Mouse (Mus musculus) cerebellum, adult 9-11 months (tissue): ENCODE data around the gene Slbp.

Experiments used
- DNase-seq: peaks from one replicate; pipeline ENCODE4 v3.0.0; 2022

Gene Slbp

GRCm38 (mm10) chr5:33651921-33652782, at the start of gene Slbp:
TSS of gene Slbp (minus strand) at chr5:33652574.
- DNase-seq, result peak; percentile 98

- no peak for DNase-seq
These were observed 49.5 kb upstream of the Slbp start for GRCm38 (mm10) chr5:33701832-33702231.

- no peak for DNase-seq
These were observed 47.6 kb upstream of the Slbp start for GRCm38 (mm10) chr5:33700010-33700409.

- no peak for DNase-seq
These were observed 46.3 kb upstream of the Slbp start for GRCm38 (mm10) chr5:33698669-33699068.

- DNase-seq, result no peak
These were observed 45.7 kb upstream of the Slbp start for GRCm38 (mm10) chr5:33697947-33698512.

GRCm38 (mm10) chr5:33697534-33697933, 45.2 kb upstream of the Slbp start:
- no peak for DNase-seq

- DNase-seq, result no peak
These were observed 44.1 kb upstream of the Slbp start for GRCm38 (mm10) chr5:33696430-33696829.

GRCm38 (mm10) chr5:33695718-33696121, 43.3 kb upstream of the Slbp start:
- no peak for DNase-seq

GRCm38 (mm10) chr5:33694848-33695717, 42.7 kb upstream of the Slbp start:
- DNase-seq, result no peak

GRCm38 (mm10) chr5:33694461-33694847, 42.1 kb upstream of the Slbp start:
- DNase-seq, result no peak

GRCm38 (mm10) chr5:33692393-33692792, 40.0 kb upstream of the Slbp start:
- no peak for DNase-seq

- DNase-seq, result no peak
These were observed 37.7 kb upstream of the Slbp start for GRCm38 (mm10) chr5:33689852-33690645.

GRCm38 (mm10) chr5:33689221-33689844, 37.0 kb upstream of the Slbp start:
- DNase-seq, result no peak

- DNase-seq, result no peak
These were observed 36.2 kb upstream of the Slbp start for GRCm38 (mm10) chr5:33688278-33689220.

GRCm38 (mm10) chr5:33687142-33687541, 34.8 kb upstream of the Slbp start:
- no peak for DNase-seq

GRCm38 (mm10) chr5:33684932-33685331, 32.6 kb upstream of the Slbp start:
- DNase-seq, result no peak

GRCm38 (mm10) chr5:33683897-33684652, 31.7 kb upstream of the Slbp start:
- DNase-seq, result no peak

GRCm38 (mm10) chr5:33682963-33683362, 30.6 kb upstream of the Slbp start:
- no peak for DNase-seq

GRCm38 (mm10) chr5:33681611-33682388, 29.4 kb upstream of the Slbp start:
- DNase-seq, result no peak
